Mouse (Mus musculus) kidney, embryonic 16.5 days (tissue): ENCODE results near the gene Hesx1. TPM values are rescaled to one million over a fixed set of nuclear protein-coding genes. Genes with fewer than 3 reads are reported as not detected.

Experiments used
- ATAC-seq: fragments of 200-750 bp; cut with Nextera tagmentation; 2 replicates; pipeline ENCODE4 v1.8.0; 2017; ENCODE audit warnings: moderate TSS enrichment; ENCODE audit not compliant: low FRiP score, low TSS enrichment
- H3K27ac ChIP-seq: fragments of 300-500 bp; sonication (generic); 2 replicates; pipeline ENCODE4 v1.5.1; 2014; ENCODE audit warnings: low read length
- H3K27me3 ChIP-seq: fragments of 300-500 bp; sonication (generic); 2 replicates; pipeline ENCODE4 v1.6.1; 2014; ENCODE audit warnings: low read length, control low read depth, mixed read lengths; ENCODE audit not compliant: insufficient read depth
- H3K36me3 ChIP-seq: fragments of 300-500 bp; sonication (generic); 2 replicates; pipeline ENCODE4 v1.6.1; 2014; ENCODE audit warnings: low read length, control low read depth, mixed read lengths; ENCODE audit not compliant: insufficient read depth
- H3K4me1 ChIP-seq: fragments of 300-500 bp; sonication (generic); 2 replicates; pipeline ENCODE4 v1.6.1; 2014; ENCODE audit warnings: low read length, control low read depth, mixed read lengths; ENCODE audit not compliant: insufficient read depth
- H3K4me2 ChIP-seq: fragments of 300-500 bp; sonication (generic); replicated peaks from 2 replicates; pipeline ENCODE4 v1.6.1; 2014; ENCODE audit warnings: low read depth, low read length
- H3K4me3 ChIP-seq: fragments of 300-500 bp; sonication (generic); 2 replicates; pipeline ENCODE4 v1.5.1; 2014; ENCODE audit warnings: mild to moderate bottlenecking, low read length
- H3K9ac ChIP-seq: fragments of 300-500 bp; sonication (generic); replicated peaks from 2 replicates; pipeline ENCODE4 v1.6.1; 2014; ENCODE audit warnings: low read length
- H3K9me3 ChIP-seq: fragments of 300-500 bp; sonication (generic); 2 replicates; pipeline ENCODE4 v1.6.1; 2016; ENCODE audit warnings: low read length, control low read depth
- WGBS: fragments of 180-500 bp; shearing (Covaris S2); extraction: QIAGEN DNeasy Blood & Tissue Kit; methylation state at CpG from one replicate; pipeline ENCODE4 v1.1.7; 2014; 5-methylcytosine and 5-hydroxymethylcytosine counted together
- polyA plus RNA-seq: library from polyadenylated mRNA; unstranded; fragments of >200 nt; fragmentation: Nextera tagmentation; extraction: Ambion mirVana; gene quantifications from 2 replicates; pipeline ENCODE4 v1.2.1, GENCODE M21; 2015

Hesx1 gene
- polyA plus RNA-seq, 1 experiment from 2014 or later: 0.65 TPM

DNA sequence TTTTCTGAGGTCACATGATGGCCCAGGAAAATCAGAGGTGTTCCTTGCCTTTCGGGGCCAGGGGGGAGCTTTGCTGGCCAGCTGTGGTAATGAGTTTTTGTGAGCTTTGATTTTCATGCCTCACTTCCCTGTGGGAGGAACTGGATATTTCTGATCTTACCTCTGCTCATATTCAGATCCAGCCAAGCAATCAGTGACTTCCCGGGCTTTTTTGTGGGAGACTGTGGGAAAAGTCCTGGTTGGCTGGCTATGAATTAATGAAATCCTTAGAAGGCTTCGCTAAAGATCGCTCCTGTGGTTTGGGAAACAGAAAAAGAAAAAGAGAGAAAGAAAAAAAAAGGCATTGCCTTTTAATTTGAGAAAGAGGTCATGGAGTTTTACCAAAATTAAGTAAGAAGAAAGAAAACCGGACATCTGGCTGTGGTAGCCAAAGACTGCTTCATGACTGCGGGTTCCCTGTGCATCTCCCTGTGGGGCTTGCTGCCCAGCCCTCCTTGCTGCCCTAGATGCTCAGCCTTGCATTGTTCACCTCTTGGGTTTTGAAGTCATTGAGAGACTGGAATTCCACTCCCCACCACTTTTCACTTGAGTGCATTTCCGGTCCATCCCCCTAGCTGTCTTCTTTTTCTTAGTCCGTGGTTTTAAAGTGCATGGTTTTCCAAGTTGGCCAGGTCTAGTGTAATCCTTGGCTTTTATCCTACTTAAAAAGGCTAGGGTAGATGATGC, 54.2 kb downstream of the Hesx1 start:
- Histone ChIP-seq H3K27ac (peak overlapping the region; percentile 80), H3K9ac (no peak overlapping the region), H3K9me3 (no peaks in the 10 kb centered on the region), H3K36me3 (no peaks in the 10 kb centered on the region), H3K4me2 (no peak overlapping the region; the same call in 1 of the 2 replicates), H3K4me1 (peaks cover 92% of the 10 kb centered on the region), H3K27me3 (no peaks in the 10 kb centered on the region), H3K4me3 (no peak overlapping the region)
- WGBS: 32% methylated on average over 8 of the region's 8 CpGs
- ATAC-seq: no peak; the same call in 1 of the 2 replicates

DNA sequence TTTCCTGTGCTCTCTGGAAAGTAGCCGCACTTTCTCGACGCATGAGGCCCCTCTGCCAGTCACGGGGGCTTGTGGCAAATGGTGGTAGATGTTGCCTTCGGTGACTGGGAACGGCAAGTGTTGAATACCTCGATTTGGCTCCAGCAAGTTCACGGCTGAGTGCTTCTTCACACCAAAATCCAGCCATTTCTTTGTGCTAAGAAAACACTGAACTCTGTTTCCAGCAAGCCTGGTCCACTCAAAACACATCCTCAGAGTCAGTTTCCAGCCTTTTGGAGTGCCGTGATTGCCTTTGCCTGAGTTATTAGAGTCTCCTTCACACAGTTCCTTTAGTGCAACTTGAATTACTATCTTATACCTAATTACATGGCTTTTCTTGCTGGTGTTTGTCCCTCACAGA, 55.8 kb downstream of the Hesx1 start:
- Histone ChIP-seq H3K36me3 (no peaks in the 10 kb centered on the region), H3K4me1 (peaks cover 75% of the 10 kb centered on the region), H3K9ac (no peak overlapping the region), H3K9me3 (no peaks in the 10 kb centered on the region), H3K27ac (peak overlapping the region; percentile 54), H3K27me3 (no peaks in the 10 kb centered on the region), H3K4me2 (no peak overlapping the region), H3K4me3 (no peak overlapping the region)
- no peak for ATAC-seq
- WGBS: 22% methylated on average over 9 of the region's 9 CpGs

DNA sequence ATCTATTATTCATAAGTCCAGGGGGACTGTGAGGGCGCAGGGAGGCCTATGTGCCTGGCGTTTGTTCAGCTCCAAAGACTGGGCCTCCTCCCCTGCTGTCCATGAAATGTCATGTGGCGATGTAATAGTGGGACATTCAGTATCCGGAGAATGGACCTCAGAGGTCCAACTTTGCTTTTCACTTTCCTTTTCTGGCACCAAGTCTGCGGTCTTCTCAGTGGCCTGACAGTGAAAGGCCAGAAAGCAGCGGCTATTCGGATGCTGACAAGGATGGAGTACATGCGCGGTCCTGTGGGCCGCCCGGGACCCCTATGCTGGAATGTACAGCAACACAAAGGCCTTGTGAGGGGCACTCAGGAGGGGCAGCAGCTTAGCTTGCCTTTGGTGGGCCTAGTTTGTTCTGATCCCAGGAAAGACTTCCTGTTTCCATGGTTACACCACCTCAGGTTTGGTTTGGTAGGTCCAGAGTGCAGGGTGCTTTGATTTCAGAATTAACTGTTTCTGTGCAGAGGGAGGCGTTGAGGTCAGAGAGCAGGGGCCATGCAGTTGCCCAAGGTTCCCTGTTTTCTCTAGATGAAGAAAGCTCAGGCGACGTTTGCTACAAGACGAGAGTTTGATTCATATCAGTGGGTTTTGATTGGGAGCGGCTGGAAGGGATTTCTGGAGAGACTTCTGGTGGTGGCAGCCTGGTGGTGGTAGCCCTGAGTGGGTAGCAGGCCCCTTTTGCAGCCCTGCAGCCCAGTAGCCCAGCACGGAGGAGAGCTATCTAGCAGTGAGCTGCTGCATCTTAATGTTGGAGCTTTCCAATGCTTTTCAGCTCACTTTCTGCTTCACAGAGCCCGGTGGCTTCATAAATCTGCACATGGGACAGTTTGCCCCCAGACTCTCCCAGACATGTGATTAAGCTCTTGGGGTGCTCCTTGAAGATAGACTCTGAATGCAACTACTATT, 56.6 kb downstream of the Hesx1 start:
- Histone ChIP-seq H3K9me3 (no peaks in the 10 kb centered on the region), H3K9ac (peak overlapping the region; percentile 29; the same call in 1 of the 2 replicates), H3K27ac (peak overlapping the region; percentile 54), H3K4me2 (peak overlapping the region; percentile 10), H3K4me1 (peaks cover 69% of the 10 kb centered on the region), H3K4me3 (no peak overlapping the region), H3K27me3 (no peaks in the 10 kb centered on the region), H3K36me3 (no peaks in the 10 kb centered on the region)
- 29% methylated on average over 18 of the region's 18 CpGs for WGBS
- peak; percentile 42 for ATAC-seq

- peaks cover 62% of the 10 kb centered on the region for H3K4me1 ChIP-seq
- H3K9me3 ChIP-seq: no peaks in the 10 kb centered on the region
- WGBS: 33% methylated on average over 5 of the region's 5 CpGs
- no peaks in the 10 kb centered on the region for H3K36me3 ChIP-seq
- no peaks in the 10 kb centered on the region for H3K27me3 ChIP-seq
- no peak overlapping the region for H3K4me2 ChIP-seq
- ATAC-seq: no peak
- H3K27ac ChIP-seq: peak overlapping the region; percentile 54
- no peak overlapping the region for H3K9ac ChIP-seq
- H3K4me3 ChIP-seq: no peak overlapping the region
These were observed 57.3 kb downstream of the Hesx1 start for GRCm38 (mm10) chr14:27051511-27051895.

Other genes starting within 250 kb of the Hesx1 start
- 0.14 TPM in 1 of 2 replicates, not detected in the other for gene Asb14, start 99.9 kb upstream of the Hesx1 start, polyA plus RNA-seq
- gene Appl1, start 23.2 kb upstream of the Hesx1 start, polyA plus RNA-seq: 31.3 and 32.1 TPM in 2 replicates
- gene Il17rd, start 44.5 kb downstream of the Hesx1 start, polyA plus RNA-seq: 5.4 and 6.3 TPM in 2 replicates
- 19.2 and 19.6 TPM in 2 replicates for gene Arhgef3, start 120.5 kb downstream of the Hesx1 start, polyA plus RNA-seq